Mouse (Mus musculus): ENCODE results near the gene Krtap13. TPM values are rescaled to one million over a fixed set of nuclear protein-coding genes. Genes with fewer than 3 reads are reported as not detected.
"Not testable (repeated sequence)": the region's sequence is repeated elsewhere in the genome, so short reads cannot be mapped to it uniquely, and the experiment has no call there.

Krtap13 gene
- not detected in 2 replicates for total RNA-seq (2012; rRNA removed)

DNA sequence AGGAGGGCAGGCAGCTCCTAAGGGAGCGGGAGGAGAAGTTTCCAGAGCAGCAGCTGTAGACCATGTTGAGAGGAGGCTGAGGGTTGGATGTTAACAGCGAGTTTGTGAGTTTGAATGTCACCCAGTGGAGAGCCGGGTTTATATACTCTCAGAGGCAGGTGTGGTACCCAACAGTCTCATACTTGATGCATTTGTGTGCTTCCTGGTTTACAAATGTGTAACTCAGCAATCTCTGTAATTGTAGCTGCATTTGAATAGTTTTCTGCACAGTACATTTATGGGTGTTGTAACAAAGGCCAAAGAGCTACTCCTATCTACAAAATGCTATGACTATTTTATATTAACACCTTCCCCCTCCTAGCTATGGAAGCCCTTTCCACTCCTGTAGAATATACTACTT lies at the start of gene Krtap13:
Gene Krtap13 (minus strand): TSS at position 101 of the 400 bp plus-strand sequence.
- H3K9me3 ChIP-seq (ENCODE audit: control insufficient read depth, insufficient read depth, low read depth, low read length); H3K36me3 ChIP-seq (ENCODE audit: control insufficient read depth, insufficient read depth, low read length, poor library complexity, severe bottlenecking); H3K4me3 ChIP-seq (ENCODE audit: insufficient read depth in 1 of 2, low read depth in 1 of 2, low read length in 2 of 2, poor library complexity in 1 of 2, severe bottlenecking in 1 of 2); H3K4me1 ChIP-seq (ENCODE audit: control insufficient read depth in 2 of 2, insufficient read depth in 2 of 2, low read length in 2 of 2, poor library complexity in 1 of 2); DNase-seq (ENCODE audit: low read depth, low spot score); H3K9ac ChIP-seq (ENCODE audit: insufficient read depth, low read depth, low read length, poor library complexity, severe bottlenecking); in situ Hi-C loops (cut with MboI; ENCODE audit: low sequenced_read_pairs in 2 of 2, unreplicated experiment in 2 of 2); H3K27ac ChIP-seq (ENCODE audit: insufficient read depth, low read depth, low read length, poor library complexity, severe bottlenecking): not testable (repeated sequence)

DNA sequence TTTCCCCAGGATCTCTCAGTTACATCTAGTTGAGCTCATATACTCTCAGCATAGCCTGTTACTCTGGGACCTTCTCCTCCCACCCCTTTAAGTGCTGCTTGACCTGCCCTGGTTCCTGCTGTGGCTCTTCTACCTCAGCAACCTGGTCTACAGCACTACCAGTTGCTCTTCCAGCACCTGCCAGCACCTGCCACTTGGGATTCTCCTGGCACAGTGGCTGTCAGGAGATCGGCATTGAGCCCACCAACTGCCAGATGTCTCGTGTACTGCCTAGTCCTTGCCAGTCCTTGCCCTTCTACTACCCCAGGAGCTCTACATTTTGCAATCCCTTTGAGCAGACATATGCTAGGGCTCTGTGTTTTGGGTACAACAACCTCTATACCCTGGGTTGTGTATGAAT lies 35.4 kb upstream of the Krtap13 start:
- Histone ChIP-seq H3K27ac (ENCODE audit: insufficient read depth, low read depth, low read length, poor library complexity, severe bottlenecking) (no peak overlapping the region), H3K9ac (ENCODE audit: insufficient read depth, low read depth, low read length, poor library complexity, severe bottlenecking) (no peak overlapping the region), H3K4me3 (ENCODE audit: insufficient read depth in 1 of 2, low read depth in 1 of 2, low read length in 2 of 2, poor library complexity in 1 of 2, severe bottlenecking in 1 of 2) (no peak overlapping the region), H3K36me3 (ENCODE audit: control insufficient read depth, insufficient read depth, low read length, poor library complexity, severe bottlenecking) (no peaks in the 10 kb centered on the region), H3K9me3 (ENCODE audit: control insufficient read depth, insufficient read depth, low read depth, low read length) (no peaks in the 10 kb centered on the region), H3K4me1 (ENCODE audit: control insufficient read depth in 2 of 2, insufficient read depth in 2 of 2, low read length in 2 of 2, poor library complexity in 1 of 2) (no peaks in the 10 kb centered on the region)
- in situ Hi-C loops (cut with MboI; ENCODE audit: low sequenced_read_pairs in 2 of 2, unreplicated experiment in 2 of 2): no loop called here
- no peak for DNase-seq (ENCODE audit: low read depth, low spot score)
- TF ChIP-seq MAFK (IDR thresholded peaks at IDR 0.05; ENCODE audit: insufficient read depth, low read depth, low read length): no peak
- TF ChIP-seq ZC3H11A (IDR thresholded peaks at IDR 0.05; ENCODE audit: borderline replicate concordance, low read depth, low read length): no peak
- TF ChIP-seq ZNF384 (IDR thresholded peaks at IDR 0.05; ENCODE audit: low read depth, low read length): no peak
- TF ChIP-seq CHD2 (IDR thresholded peaks at IDR 0.05; ENCODE audit: low read depth, low read length): no peak
- TF ChIP-seq HCFC1 (IDR thresholded peaks at IDR 0.05; ENCODE audit: borderline replicate concordance, insufficient read depth, low read length): no peak

DNA sequence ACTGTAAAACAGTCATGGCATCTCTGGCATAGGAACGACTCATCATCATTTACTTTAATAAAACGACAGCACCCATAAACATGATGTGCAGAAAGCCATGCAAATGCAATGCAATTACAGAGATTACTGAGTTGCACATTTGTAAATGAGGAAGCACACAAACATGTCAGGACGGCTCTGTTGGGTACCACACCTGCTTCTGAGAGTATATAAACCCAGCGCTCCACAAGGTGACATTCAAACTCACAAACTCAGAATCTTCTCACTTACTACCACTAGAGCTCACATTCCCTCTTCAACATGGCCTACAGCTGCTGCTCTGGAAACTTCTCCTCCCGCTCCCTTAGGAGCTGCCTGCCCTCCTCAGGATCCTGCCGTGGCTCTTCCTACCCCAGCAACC lies 26.2 kb upstream of the Krtap13 start, which contains the start of gene Gm5965:
Gene Gm5965 (plus strand): TSS at position 301 of the 400 bp plus-strand sequence.
- Histone ChIP-seq H3K4me1 (ENCODE audit: control insufficient read depth in 2 of 2, insufficient read depth in 2 of 2, low read length in 2 of 2, poor library complexity in 1 of 2) (no peaks in the 10 kb centered on the region), H3K4me3 (ENCODE audit: insufficient read depth in 1 of 2, low read depth in 1 of 2, low read length in 2 of 2, poor library complexity in 1 of 2, severe bottlenecking in 1 of 2) (no peak within 1 kb of the TSS), H3K9ac (ENCODE audit: insufficient read depth, low read depth, low read length, poor library complexity, severe bottlenecking) (no peak within 1 kb of the TSS), H3K9me3 (ENCODE audit: control insufficient read depth, insufficient read depth, low read depth, low read length) (no peaks in the 10 kb centered on the region), H3K27ac (ENCODE audit: insufficient read depth, low read depth, low read length, poor library complexity, severe bottlenecking) (no peak within 1 kb of the TSS), H3K36me3 (ENCODE audit: control insufficient read depth, insufficient read depth, low read length, poor library complexity, severe bottlenecking) (no peaks in the 10 kb centered on the region)
- in situ Hi-C loops (cut with MboI; ENCODE audit: low sequenced_read_pairs in 2 of 2, unreplicated experiment in 2 of 2): no loop called here
- DNase-seq (ENCODE audit: low read depth, low spot score): no peak
- TF ChIP-seq HCFC1 (IDR thresholded peaks at IDR 0.05; ENCODE audit: borderline replicate concordance, insufficient read depth, low read length) (no peak), ZNF384 (IDR thresholded peaks at IDR 0.05; ENCODE audit: low read depth, low read length) (no peak), CHD2 (IDR thresholded peaks at IDR 0.05; ENCODE audit: low read depth, low read length) (no peak), MAFK (IDR thresholded peaks at IDR 0.05; ENCODE audit: insufficient read depth, low read depth, low read length) (no peak), ZC3H11A (IDR thresholded peaks at IDR 0.05; ENCODE audit: borderline replicate concordance, low read depth, low read length) (no peak)

DNA sequence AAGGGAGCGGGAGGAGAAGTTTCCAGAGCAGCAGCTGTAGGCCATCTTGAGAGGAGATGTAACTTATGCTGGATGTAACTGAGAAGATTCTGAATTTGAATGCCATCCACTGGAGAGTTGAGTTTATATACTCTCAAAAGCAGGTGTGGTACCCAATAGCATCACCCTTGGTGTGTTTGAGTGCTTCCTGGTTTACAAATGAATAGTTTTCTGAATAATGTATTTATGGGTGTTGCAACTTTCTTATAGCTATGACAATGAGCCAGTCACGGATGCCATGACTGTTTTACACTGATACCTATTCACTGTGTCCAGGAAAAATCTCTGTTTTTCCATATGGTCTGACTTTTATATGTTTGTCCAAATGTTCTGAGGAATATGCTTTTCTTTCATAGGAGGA lies 22.7 kb upstream of the Krtap13 start, which contains the start of gene 2310057N15Rik:
Gene 2310057N15Rik (minus strand): TSS at position 101 of the 400 bp plus-strand sequence.
- no peak for DNase-seq (ENCODE audit: low read depth, low spot score)
- Histone ChIP-seq H3K27ac (ENCODE audit: insufficient read depth, low read depth, low read length, poor library complexity, severe bottlenecking) (no peak within 1 kb of the TSS), H3K4me3 (ENCODE audit: insufficient read depth in 1 of 2, low read depth in 1 of 2, low read length in 2 of 2, poor library complexity in 1 of 2, severe bottlenecking in 1 of 2) (no peak within 1 kb of the TSS), H3K4me1 (ENCODE audit: control insufficient read depth in 2 of 2, insufficient read depth in 2 of 2, low read length in 2 of 2, poor library complexity in 1 of 2) (no peaks in the 10 kb centered on the region), H3K9me3 (ENCODE audit: control insufficient read depth, insufficient read depth, low read depth, low read length) (no peaks in the 10 kb centered on the region), H3K36me3 (ENCODE audit: control insufficient read depth, insufficient read depth, low read length, poor library complexity, severe bottlenecking) (no peaks in the 10 kb centered on the region), H3K9ac (ENCODE audit: insufficient read depth, low read depth, low read length, poor library complexity, severe bottlenecking) (no peak within 1 kb of the TSS)
- in situ Hi-C loops (cut with MboI; ENCODE audit: low sequenced_read_pairs in 2 of 2, unreplicated experiment in 2 of 2): no loop called here
- TF ChIP-seq MAFK (IDR thresholded peaks at IDR 0.05; ENCODE audit: insufficient read depth, low read depth, low read length) (no peak), HCFC1 (IDR thresholded peaks at IDR 0.05; ENCODE audit: borderline replicate concordance, insufficient read depth, low read length) (no peak), ZC3H11A (IDR thresholded peaks at IDR 0.05; ENCODE audit: borderline replicate concordance, low read depth, low read length) (no peak), CHD2 (IDR thresholded peaks at IDR 0.05; ENCODE audit: low read depth, low read length) (no peak), ZNF384 (IDR thresholded peaks at IDR 0.05; ENCODE audit: low read depth, low read length) (no peak)

DNA sequence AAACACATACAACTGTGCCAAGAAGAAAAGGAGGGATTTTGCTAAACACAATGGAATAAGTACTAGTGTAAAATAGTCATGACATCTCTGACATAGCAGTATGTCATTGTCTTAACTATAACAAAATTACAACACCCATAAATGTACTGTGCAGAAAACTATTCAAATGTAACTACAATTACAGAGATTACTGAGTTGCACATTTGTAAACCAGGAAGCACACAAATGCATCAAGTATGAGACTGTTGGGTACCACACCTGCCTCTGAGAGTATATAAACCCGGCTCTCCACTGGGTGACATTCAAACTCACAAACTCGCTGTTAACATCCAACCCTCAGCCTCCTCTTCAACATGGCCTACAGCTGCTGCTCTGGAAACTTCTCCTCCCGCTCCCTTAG lies 7.1 kb upstream of the Krtap13 start, which contains the start of gene 2310034C09Rik:
Gene 2310034C09Rik (plus strand): TSS at position 301 of the 400 bp plus-strand sequence.
- H3K4me1 ChIP-seq (ENCODE audit: control insufficient read depth in 2 of 2, insufficient read depth in 2 of 2, low read length in 2 of 2, poor library complexity in 1 of 2); in situ Hi-C loops (cut with MboI; ENCODE audit: low sequenced_read_pairs in 2 of 2, unreplicated experiment in 2 of 2); H3K9me3 ChIP-seq (ENCODE audit: control insufficient read depth, insufficient read depth, low read depth, low read length); H3K27ac ChIP-seq (ENCODE audit: insufficient read depth, low read depth, low read length, poor library complexity, severe bottlenecking); H3K4me3 ChIP-seq (ENCODE audit: insufficient read depth in 1 of 2, low read depth in 1 of 2, low read length in 2 of 2, poor library complexity in 1 of 2, severe bottlenecking in 1 of 2); H3K36me3 ChIP-seq (ENCODE audit: control insufficient read depth, insufficient read depth, low read length, poor library complexity, severe bottlenecking); DNase-seq (ENCODE audit: low read depth, low spot score); H3K9ac ChIP-seq (ENCODE audit: insufficient read depth, low read depth, low read length, poor library complexity, severe bottlenecking): not testable (repeated sequence)
